Mouse (Mus musculus): Measurements from ENCODE around the gene Nod2. TPM values are rescaled to one million over a fixed set of nuclear protein-coding genes. Genes with fewer than 3 reads are reported as not detected.
A peak's percentile ranks its signal among the peaks of the same experiment; 100 is the strongest.
"Not testable (repeated sequence)": the region's sequence is repeated elsewhere in the genome, so short reads cannot be mapped to it uniquely, and the experiment has no call there.

Gene Nod2
- polyA plus RNA-seq, 1 experiment: 1.4 TPM

DNA sequence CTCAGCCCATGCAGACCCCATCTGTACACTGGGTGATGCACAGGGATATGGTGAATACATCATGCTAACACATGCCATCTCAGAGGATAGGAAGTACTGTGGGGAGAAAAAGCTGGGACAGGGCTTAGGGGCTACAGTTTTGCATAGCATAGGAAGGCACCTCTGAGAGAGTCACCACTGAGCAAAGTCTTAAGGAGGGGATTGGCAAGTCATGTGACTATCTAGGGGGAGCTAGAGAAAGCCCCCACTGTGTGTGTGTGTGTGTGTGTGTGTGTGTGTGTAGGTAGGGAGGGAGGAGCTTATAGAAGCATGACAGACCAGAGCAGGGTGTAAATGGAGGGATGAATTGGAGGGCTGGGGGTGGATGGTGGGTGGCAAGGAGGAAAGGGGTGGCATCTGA is 1.2 kb downstream of the Nod2 start:
- TF ChIP-seq POLR2A (IDR thresholded peaks at IDR 0.05; ENCODE audit: low read depth, low read length) (no peak), CTCF (conservative IDR thresholded peaks at IDR 0.05; ENCODE audit: insufficient read depth, insufficient read length, low read depth, low read length) (no peak)
- Histone ChIP-seq H3K36me3 (ENCODE audit: control insufficient read depth, insufficient read depth, low read length) (no peaks in the 10 kb centered on the region), H3K4me1 (ENCODE audit: control insufficient read depth, insufficient read depth, low read length) (peaks cover 11% of the 10 kb centered on the region), H3K27ac (ENCODE audit: insufficient read depth, low read depth, low read length) (no peak overlapping the region), H3K4me3 (ENCODE audit: insufficient read depth, low read depth, low read length) (peak overlapping the region; percentile 61; the same call in 1 of the 2 replicates), H3K27me3 (replicated peaks; ENCODE audit: control insufficient read depth, insufficient read depth, low read length) (no peaks in the 10 kb centered on the region)
- no peak for DNase-seq

DNA sequence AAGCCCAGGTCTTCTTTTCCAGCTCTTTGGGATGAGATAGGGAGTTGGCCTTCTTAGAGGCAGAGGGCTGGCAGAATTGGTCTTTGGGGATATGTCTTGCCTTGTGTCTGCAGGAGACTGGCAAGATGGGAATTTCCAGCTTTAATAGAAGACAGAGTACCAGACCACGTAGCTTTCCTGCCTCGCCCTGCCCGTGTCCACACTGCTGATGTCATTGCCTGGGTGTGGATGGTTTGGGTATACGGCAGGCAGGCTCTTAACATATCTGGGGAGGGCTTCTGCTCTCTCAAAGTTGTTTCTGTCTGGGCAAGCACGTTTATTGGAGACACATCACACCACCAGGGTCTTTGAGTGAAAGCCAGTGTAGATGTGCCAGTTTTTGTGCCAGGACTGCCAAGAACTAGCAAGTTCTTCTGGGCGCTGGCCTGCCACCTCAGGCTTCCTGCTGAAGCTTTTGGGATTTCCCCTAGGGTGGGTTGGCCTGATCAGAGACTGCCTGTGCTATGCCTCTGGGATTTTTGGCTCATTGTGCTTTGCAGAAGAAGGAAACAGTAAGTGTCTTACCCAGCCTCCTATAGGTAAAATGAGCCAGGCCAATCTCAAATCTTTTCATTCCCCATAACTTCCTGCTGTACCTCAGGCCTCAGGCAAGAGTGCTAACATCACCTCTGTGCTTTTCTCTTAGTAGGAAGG is 3.0 kb downstream of the Nod2 start:
- Histone ChIP-seq H3K27me3 (replicated peaks; ENCODE audit: control insufficient read depth, insufficient read depth, low read length) (no peaks in the 10 kb centered on the region), H3K36me3 (ENCODE audit: control insufficient read depth, insufficient read depth, low read length) (no peaks in the 10 kb centered on the region), H3K4me3 (ENCODE audit: insufficient read depth, low read depth, low read length) (no peak overlapping the region), H3K4me1 (ENCODE audit: control insufficient read depth, insufficient read depth, low read length) (peaks cover 8% of the 10 kb centered on the region), H3K27ac (ENCODE audit: insufficient read depth, low read depth, low read length) (peak overlapping the region; percentile 39; the same call in 1 of the 2 replicates)
- WGBS: 76% methylated on average over 6 of the region's 6 CpGs
- no peak for TF ChIP-seq POLR2A (IDR thresholded peaks at IDR 0.05; ENCODE audit: low read depth, low read length)
- no peak for TF ChIP-seq CTCF (conservative IDR thresholded peaks at IDR 0.05; ENCODE audit: insufficient read depth, insufficient read length, low read depth, low read length)
- DNase-seq: no peak

- not testable (repeated sequence) for H3K4me1 ChIP-seq (ENCODE audit: control insufficient read depth, insufficient read depth, low read length); H3K36me3 ChIP-seq (ENCODE audit: control insufficient read depth, insufficient read depth, low read length); H3K27me3 ChIP-seq (replicated peaks; ENCODE audit: control insufficient read depth, insufficient read depth, low read length)
- 64% methylated on average over 4 of the region's 4 CpGs for WGBS
- Histone ChIP-seq H3K27ac (ENCODE audit: insufficient read depth, low read depth, low read length) (peak overlapping the region; percentile 7; the same call in 1 of the 2 replicates), H3K4me3 (ENCODE audit: insufficient read depth, low read depth, low read length) (0 out of 2 replicates have a peak overlapping the region, but pooled peaks have one; percentile 3)
- DNase-seq: peak; percentile 53
Measured at GRCm38 (mm10) chr8:88651122-88651521, 4.0 kb downstream of the Nod2 start.

DNA sequence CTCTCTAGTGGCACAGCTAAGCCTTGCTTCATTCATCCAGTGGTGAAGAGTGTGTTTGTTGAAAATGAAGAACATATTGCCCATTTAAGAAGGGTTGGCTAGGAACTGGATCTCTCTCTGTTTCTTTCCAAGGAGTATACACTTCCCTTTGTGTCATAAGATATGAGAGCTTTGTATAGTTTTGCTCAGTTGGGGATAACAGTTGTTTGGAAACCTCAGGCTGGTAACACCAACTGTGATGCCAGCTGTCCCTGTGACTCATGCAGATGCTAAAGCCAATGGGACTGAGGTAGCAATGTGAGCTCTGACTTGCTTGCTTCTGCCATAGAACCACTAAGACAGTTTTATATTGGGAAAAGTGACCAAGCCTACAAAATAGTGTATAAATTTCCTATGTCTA is 8.2 kb downstream of the Nod2 start:
- Histone ChIP-seq H3K4me1 (ENCODE audit: control insufficient read depth, insufficient read depth, low read length) (no peaks in the 10 kb centered on the region), H3K27me3 (replicated peaks; ENCODE audit: control insufficient read depth, insufficient read depth, low read length) (no peaks in the 10 kb centered on the region), H3K27ac (ENCODE audit: insufficient read depth, low read depth, low read length) (no peak overlapping the region), H3K36me3 (ENCODE audit: control insufficient read depth, insufficient read depth, low read length) (no peaks in the 10 kb centered on the region), H3K4me3 (ENCODE audit: insufficient read depth, low read depth, low read length) (no peak overlapping the region)
- TF ChIP-seq POLR2A (IDR thresholded peaks at IDR 0.05; ENCODE audit: low read depth, low read length) (no peak), CTCF (conservative IDR thresholded peaks at IDR 0.05; ENCODE audit: insufficient read depth, insufficient read length, low read depth, low read length) (no peak)
- no peak for DNase-seq

- no peak for TF ChIP-seq CTCF (conservative IDR thresholded peaks at IDR 0.05; ENCODE audit: insufficient read depth, insufficient read length, low read depth, low read length)
- no peak for TF ChIP-seq POLR2A (IDR thresholded peaks at IDR 0.05; ENCODE audit: low read depth, low read length)
- no peak for DNase-seq
- Histone ChIP-seq H3K4me1 (ENCODE audit: control insufficient read depth, insufficient read depth, low read length) (peaks cover 4% of the 10 kb centered on the region), H3K27me3 (replicated peaks; ENCODE audit: control insufficient read depth, insufficient read depth, low read length) (no peaks in the 10 kb centered on the region), H3K4me3 (ENCODE audit: insufficient read depth, low read depth, low read length) (no peak overlapping the region), H3K36me3 (ENCODE audit: control insufficient read depth, insufficient read depth, low read length) (no peaks in the 10 kb centered on the region), H3K27ac (ENCODE audit: insufficient read depth, low read depth, low read length) (no peak overlapping the region)
- 68% methylated on average over 3 of the region's 3 CpGs for WGBS
Measured at GRCm38 (mm10) chr8:88659873-88660272, 12.8 kb downstream of the Nod2 start.

DNA sequence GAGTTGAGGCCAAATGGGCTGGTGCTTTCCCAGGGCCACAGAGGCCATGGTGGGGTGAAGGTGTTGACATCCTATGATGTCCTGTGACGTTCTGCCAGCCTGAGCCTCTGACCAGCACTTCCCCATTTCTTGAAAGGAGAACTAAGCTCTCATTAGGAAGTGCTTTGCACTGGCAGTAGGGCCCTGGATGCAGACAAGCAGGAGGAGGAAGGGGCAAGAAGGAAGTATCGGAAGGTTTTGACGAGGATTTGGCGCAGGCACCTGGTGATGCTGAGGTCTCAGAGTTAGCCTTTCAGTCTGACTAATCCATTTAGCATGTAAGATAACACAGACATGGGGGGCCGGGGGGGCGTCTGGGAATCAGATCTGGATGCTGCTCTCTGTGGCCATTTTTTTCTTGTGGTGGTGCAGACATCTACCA is 15.3 kb downstream of the Nod2 start:
- Histone ChIP-seq H3K27me3 (replicated peaks; ENCODE audit: control insufficient read depth, insufficient read depth, low read length) (no peaks in the 10 kb centered on the region), H3K4me1 (ENCODE audit: control insufficient read depth, insufficient read depth, low read length) (peaks cover 9% of the 10 kb centered on the region), H3K4me3 (ENCODE audit: insufficient read depth, low read depth, low read length) (no peak overlapping the region), H3K36me3 (ENCODE audit: control insufficient read depth, insufficient read depth, low read length) (no peaks in the 10 kb centered on the region), H3K27ac (ENCODE audit: insufficient read depth, low read depth, low read length) (no peak overlapping the region)
- TF ChIP-seq CTCF (conservative IDR thresholded peaks at IDR 0.05; ENCODE audit: insufficient read depth, insufficient read length, low read depth, low read length) (no peak), POLR2A (IDR thresholded peaks at IDR 0.05; ENCODE audit: low read depth, low read length) (no peak)
- WGBS: 89% methylated on average over 6 of the region's 6 CpGs
- no peak for DNase-seq

DNA sequence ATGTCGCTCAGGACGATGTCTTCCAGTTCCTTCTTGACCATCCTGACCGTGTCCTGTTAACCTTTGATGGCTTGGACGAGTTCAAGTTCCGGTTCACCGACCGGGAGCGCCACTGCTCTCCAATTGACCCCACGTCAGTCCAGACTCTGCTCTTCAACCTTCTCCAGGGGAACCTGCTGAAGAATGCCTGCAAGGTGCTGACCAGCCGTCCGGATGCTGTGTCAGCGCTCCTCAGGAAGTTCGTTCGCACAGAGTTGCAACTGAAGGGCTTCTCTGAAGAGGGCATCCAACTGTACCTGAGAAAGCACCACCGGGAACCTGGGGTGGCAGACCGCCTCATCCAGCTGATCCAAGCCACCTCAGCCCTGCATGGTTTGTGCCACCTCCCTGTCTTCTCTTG is 17.0 kb downstream of the Nod2 start:
- WGBS: 40% methylated on average over 16 of the region's 16 CpGs
- Histone ChIP-seq H3K4me1 (ENCODE audit: control insufficient read depth, insufficient read depth, low read length) (peaks cover 9% of the 10 kb centered on the region), H3K27me3 (replicated peaks; ENCODE audit: control insufficient read depth, insufficient read depth, low read length) (no peaks in the 10 kb centered on the region), H3K36me3 (ENCODE audit: control insufficient read depth, insufficient read depth, low read length) (no peaks in the 10 kb centered on the region), H3K4me3 (ENCODE audit: insufficient read depth, low read depth, low read length) (peak overlapping the region; percentile 6; the same call in 1 of the 2 replicates), H3K27ac (ENCODE audit: insufficient read depth, low read depth, low read length) (peak overlapping the region; percentile 75)
- peak; percentile 94 for DNase-seq
- TF ChIP-seq POLR2A (IDR thresholded peaks at IDR 0.05; ENCODE audit: low read depth, low read length): no peak
- TF ChIP-seq CTCF (conservative IDR thresholded peaks at IDR 0.05; ENCODE audit: insufficient read depth, insufficient read length, low read depth, low read length): no peak

All from kidney, adult 2 months (tissue).